Mouse (Mus musculus) myocyte (in vitro differentiated cells): ENCODE measurements around the gene Eif4a3.

Experiments used
- MAX ChIP-seq: IDR thresholded peaks from one replicate; pipeline ENCODE4 v1.6.1; 2011; ENCODE audit warnings: low read depth, mild to moderate bottlenecking, control low read depth
- MYOG ChIP-seq, 3 experiments: IDR thresholded peaks; one replicate each; pipeline ENCODE4 v1.6.1; 2011; ENCODE audit warnings: control low read depth in 2 of 3, low read depth in 2 of 3, mild to moderate bottlenecking in 2 of 3; ENCODE audit not compliant: insufficient read length in 2 of 3, control insufficient read depth in 1 of 3, insufficient read depth in 1 of 3
- POLR2A ChIP-seq: IDR thresholded peaks from one replicate; pipeline ENCODE4 v1.6.1; 2011; ENCODE audit warnings: low read depth, mild to moderate bottlenecking, control low read depth, moderate library complexity; ENCODE audit not compliant: insufficient read length
- USF1 ChIP-seq: IDR thresholded peaks from one replicate; pipeline ENCODE4 v1.6.1; 2011; ENCODE audit warnings: low read depth, mild to moderate bottlenecking, control low read depth, moderate library complexity

- TF ChIP-seq MYOG (IDR thresholded peaks at IDR 0.05; ENCODE audit: control insufficient read depth in 1 of 3, insufficient read depth in 1 of 3, insufficient read length in 2 of 3, low read depth in 2 of 3) (no peak), USF1 (no peak), POLR2A (no peak), MAX (no peak)
These were observed 26.5 kb downstream of the Eif4a3 start for GRCm38 (mm10) chr11:119273186-119273930.
